Mouse (Mus musculus) kidney, adult 2 months (tissue): ENCODE results near the gene Mcm5. TPM values are rescaled to one million over a fixed set of nuclear protein-coding genes. Genes with fewer than 3 reads are reported as not detected.

Experiments used
- DNase-seq: peaks from one replicate; pipeline ENCODE4 v3.0.0; 2021
- H3K27ac ChIP-seq: fragments of 200-500 bp; 2 replicates; pipeline ENCODE4 v1.5.1; 2012; ENCODE audit warnings: low read depth, low read length, control low read depth, inconsistent platforms; ENCODE audit not compliant: insufficient read depth
- H3K27me3 ChIP-seq: fragments of 200-500 bp; replicated peaks from 2 replicates; pipeline ENCODE4 v1.6.1; 2012; ENCODE audit warnings: mild to moderate bottlenecking, moderate library complexity, low read length, inconsistent platforms; ENCODE audit not compliant: control insufficient read depth, insufficient read depth
- H3K36me3 ChIP-seq: fragments of 200-500 bp; 2 replicates; pipeline ENCODE4 v1.6.1; 2012; ENCODE audit warnings: mild to moderate bottlenecking, moderate library complexity, low read length, inconsistent platforms; ENCODE audit not compliant: control insufficient read depth, insufficient read depth
- H3K4me1 ChIP-seq: fragments of 200-500 bp; 2 replicates; pipeline ENCODE4 v1.6.1; 2011; ENCODE audit warnings: low read length; ENCODE audit not compliant: control insufficient read depth, insufficient read depth
- H3K4me3 ChIP-seq: fragments of 200-500 bp; 2 replicates; pipeline ENCODE4 v1.5.1; 2011; ENCODE audit warnings: mild to moderate bottlenecking, low read depth, low read length, control low read depth; ENCODE audit not compliant: insufficient read depth
- CTCF ChIP-seq: fragments of 200-500 bp; conservative IDR thresholded peaks from 2 replicates; pipeline ENCODE4 v1.5.1; 2011; ENCODE audit warnings: low read depth, mild to moderate bottlenecking, control low read depth, low read length, moderate library complexity, mixed read lengths; ENCODE audit not compliant: insufficient read depth, insufficient read length
- POLR2A ChIP-seq: fragments of 200-500 bp; IDR thresholded peaks from one replicate; pipeline ENCODE4 v1.6.1; 2011; ENCODE audit warnings: low read depth, low read length, control low read depth
- WGBS: fragments of 180-500 bp; shearing (Covaris S2); methylation state at CpG from one replicate; pipeline ENCODE4 v1.1.7; 2018; 5-methylcytosine and 5-hydroxymethylcytosine counted together
- polyA plus RNA-seq: library from polyadenylated mRNA; depleted of rRNA; stranded (reverse); fragments of >200 nt; gene quantifications from 2 replicates; pipeline ENCODE4 v1.2.3, GENCODE M21; 2012

The Mcm5 gene
- polyA plus RNA-seq, 1 experiment = 5.7 TPM

- WGBS = 24% methylated on average over 4 of the region's 4 CpGs
These were observed 37.6 kb upstream of the Mcm5 start for GRCm38 (mm10) chr8:75071627-75072346.

GRCm38 (mm10) chr8:75074876-75075275, 34.5 kb upstream of the Mcm5 start:
- 82% methylated on average over 1 of the region's 1 CpGs for WGBS
- Histone ChIP-seq H3K4me1 (no peaks in the 10 kb centered on the region; the same call in 1 of the 2 replicates), H3K27me3 (no peaks in the 10 kb centered on the region), H3K36me3 (no peaks in the 10 kb centered on the region), H3K4me3 (no peak overlapping the region), H3K27ac (no peak overlapping the region)
- TF ChIP-seq POLR2A (no peak), CTCF (no peak)
- no peak for DNase-seq

More at GRCm38 (mm10) chr8:75071627-75072346, 37.6 kb upstream of the Mcm5 start:
- Histone ChIP-seq H3K27me3 (no peaks in the 10 kb centered on the region), H3K36me3 (no peaks in the 10 kb centered on the region), H3K27ac (no peak overlapping the region), H3K4me3 (no peak overlapping the region), H3K4me1 (no peaks in the 10 kb centered on the region; the same call in 1 of the 2 replicates)
- peak; percentile 91 for DNase-seq
- TF ChIP-seq POLR2A = no peak
- peak; percentile 98 for TF ChIP-seq CTCF

- H3K27ac ChIP-seq = no peak overlapping the region
- 82% methylated on average over 1 of the region's 1 CpGs for WGBS
- no peaks in the 10 kb centered on the region for H3K36me3 ChIP-seq
- H3K4me3 ChIP-seq = no peak overlapping the region
- TF ChIP-seq POLR2A (no peak), CTCF (no peak)
- H3K27me3 ChIP-seq = no peaks in the 10 kb centered on the region
- DNase-seq = no peak
- 0 out of 2 replicates have a peak, but pooled peaks cover under 1% of the 10 kb centered on the region for H3K4me1 ChIP-seq
These were observed 31.2 kb upstream of the Mcm5 start for GRCm38 (mm10) chr8:75078215-75078614.

- Histone ChIP-seq H3K27ac (no peak overlapping the region), H3K4me1 (0 out of 2 replicates have a peak, but pooled peaks cover 6% of the 10 kb centered on the region), H3K27me3 (no peaks in the 10 kb centered on the region), H3K36me3 (no peaks in the 10 kb centered on the region), H3K4me3 (no peak overlapping the region)
- TF ChIP-seq POLR2A (no peak), CTCF (no peak)
- no peak for DNase-seq
- 96% methylated on average over 9 of the region's 9 CpGs for WGBS
These were observed 30.5 kb upstream of the Mcm5 start for GRCm38 (mm10) chr8:75078851-75079250.

- no peaks in the 10 kb centered on the region for H3K27me3 ChIP-seq
- peaks cover 12% of the 10 kb centered on the region for H3K4me1 ChIP-seq
- H3K4me3 ChIP-seq = no peak overlapping the region
- no peak for TF ChIP-seq CTCF
- no peak for TF ChIP-seq POLR2A
- 67% methylated on average over 9 of the region's 9 CpGs for WGBS
- no peak overlapping the region for H3K27ac ChIP-seq
- no peak for DNase-seq
- H3K36me3 ChIP-seq = no peaks in the 10 kb centered on the region
These were observed 27.9 kb upstream of the Mcm5 start for GRCm38 (mm10) chr8:75081364-75082040.

GRCm38 (mm10) chr8:75082181-75082805, 27.1 kb upstream of the Mcm5 start:
- H3K4me3 ChIP-seq = no peak overlapping the region
- DNase-seq = no peak
- H3K27me3 ChIP-seq = no peaks in the 10 kb centered on the region
- H3K36me3 ChIP-seq = no peaks in the 10 kb centered on the region
- no peak for TF ChIP-seq CTCF
- no peak for TF ChIP-seq POLR2A
- no peak overlapping the region for H3K27ac ChIP-seq
- peaks cover 12% of the 10 kb centered on the region for H3K4me1 ChIP-seq
- WGBS = 75% methylated on average over 6 of the region's 6 CpGs

- TF ChIP-seq POLR2A (no peak), CTCF (no peak)
- H3K4me1 ChIP-seq = peaks cover 14% of the 10 kb centered on the region
- WGBS = 1% methylated on average over 17 of the region's 17 CpGs
- no peak overlapping the region for H3K27ac ChIP-seq
- peak; percentile 98 for DNase-seq
- H3K36me3 ChIP-seq = no peaks in the 10 kb centered on the region
- H3K27me3 ChIP-seq = no peaks in the 10 kb centered on the region
- peak overlapping the region; percentile 29; the same call in 1 of the 2 replicates for H3K4me3 ChIP-seq
These were observed 25.5 kb upstream of the Mcm5 start for GRCm38 (mm10) chr8:75083846-75084245.
